Mouse (Mus musculus) urinary bladder, postnatal 10 days (tissue): Measurements from ENCODE around the gene Gsdma.

ENCODE experiments used
- DNase-seq: peaks from one replicate; pipeline ENCODE4 v3.0.0; 2022; ENCODE audit warnings: low spot score

Gene Gsdma

GRCm38 (mm10) chr11:98681186-98681585 is 17.0 kb downstream of the Gsdma start:
- no peak for DNase-seq

- peak; percentile 81 for DNase-seq
Measured at GRCm38 (mm10) chr11:98681786-98682745, 17.9 kb downstream of the Gsdma start, which contains the start of gene Psmd3. TSS of gene Psmd3 (plus strand) at chr11:98682554.

- no peak for DNase-seq
Measured at GRCm38 (mm10) chr11:98682811-98683210, 18.7 kb downstream of the Gsdma start.

- DNase-seq: no peak
Measured at GRCm38 (mm10) chr11:98685642-98686041, 21.5 kb downstream of the Gsdma start.

- no peak for DNase-seq
Measured at GRCm38 (mm10) chr11:98686976-98687375, 22.8 kb downstream of the Gsdma start.

- no peak for DNase-seq
Measured at GRCm38 (mm10) chr11:98688009-98688408, 23.9 kb downstream of the Gsdma start.

- no peak for DNase-seq
Measured at GRCm38 (mm10) chr11:98693201-98693600, 29.1 kb downstream of the Gsdma start.

- DNase-seq: no peak
Measured at GRCm38 (mm10) chr11:98693746-98694145, 29.6 kb downstream of the Gsdma start.

GRCm38 (mm10) chr11:98694301-98694700 is 30.1 kb downstream of the Gsdma start:
- DNase-seq: no peak

- no peak for DNase-seq
Measured at GRCm38 (mm10) chr11:98695408-98695807, 31.3 kb downstream of the Gsdma start.

- no peak for DNase-seq
Measured at GRCm38 (mm10) chr11:98696454-98697216, 32.5 kb downstream of the Gsdma start.

- no peak for DNase-seq
Measured at GRCm38 (mm10) chr11:98697225-98697624, 33.1 kb downstream of the Gsdma start.

- no peak for DNase-seq
Measured at GRCm38 (mm10) chr11:98698849-98699640, 34.9 kb downstream of the Gsdma start.

GRCm38 (mm10) chr11:98699911-98700310 is 35.8 kb downstream of the Gsdma start:
- no peak for DNase-seq

GRCm38 (mm10) chr11:98701213-98701670 is 37.1 kb downstream of the Gsdma start, which contains the start of gene Csf3:
TSS of gene Csf3 (plus strand) at chr11:98701263.
- DNase-seq: no peak

GRCm38 (mm10) chr11:98702323-98702722 is 38.2 kb downstream of the Gsdma start:
- DNase-seq: no peak

GRCm38 (mm10) chr11:98705021-98705420 is 40.9 kb downstream of the Gsdma start:
- no peak for DNase-seq

GRCm38 (mm10) chr11:98707401-98708281 is 43.5 kb downstream of the Gsdma start:
- no peak for DNase-seq

GRCm38 (mm10) chr11:98708282-98708956 is 44.3 kb downstream of the Gsdma start:
- DNase-seq: no peak
